Mouse (Mus musculus): ENCODE measurements around the gene Rhof. TPM values are rescaled to one million over a fixed set of nuclear protein-coding genes. Genes with fewer than 3 reads are reported as not detected.

The Rhof gene
- total RNA-seq, 2 experiments from 2014 or later, result 48.5 to 48.9 TPM

DNA sequence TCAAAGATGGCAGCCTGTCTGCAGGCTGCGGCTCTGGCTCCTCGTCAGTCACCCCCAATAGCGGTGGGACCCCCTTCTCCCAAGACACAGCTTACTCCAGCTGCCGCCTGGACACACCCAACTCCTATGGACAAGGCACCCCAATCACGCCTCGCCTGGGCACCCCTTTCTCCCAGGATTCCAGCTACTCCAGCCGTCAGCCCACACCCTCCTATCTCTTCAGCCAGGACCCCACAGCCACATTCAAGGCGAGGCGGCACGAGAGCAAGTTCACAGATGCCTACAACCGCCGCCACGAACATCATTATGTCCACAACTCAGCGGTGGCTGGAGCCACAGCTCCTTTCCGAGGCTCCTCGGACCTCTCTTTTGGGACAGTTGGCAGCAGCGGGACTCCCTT is 15.1 kb upstream of the Rhof start:
- intact Hi-C loops (cut with DNase I), result no loop called here
- TF ChIP-seq CTCF (IDR thresholded peaks at IDR 0.05), result no peak
- no peak overlapping the region for H3K27ac ChIP-seq
- no peak overlapping the region for H3K4me3 ChIP-seq
- DNase-seq (ENCODE audit: extremely low spot score in 1 of 2, low spot score in 2 of 2), result no peak

DNA sequence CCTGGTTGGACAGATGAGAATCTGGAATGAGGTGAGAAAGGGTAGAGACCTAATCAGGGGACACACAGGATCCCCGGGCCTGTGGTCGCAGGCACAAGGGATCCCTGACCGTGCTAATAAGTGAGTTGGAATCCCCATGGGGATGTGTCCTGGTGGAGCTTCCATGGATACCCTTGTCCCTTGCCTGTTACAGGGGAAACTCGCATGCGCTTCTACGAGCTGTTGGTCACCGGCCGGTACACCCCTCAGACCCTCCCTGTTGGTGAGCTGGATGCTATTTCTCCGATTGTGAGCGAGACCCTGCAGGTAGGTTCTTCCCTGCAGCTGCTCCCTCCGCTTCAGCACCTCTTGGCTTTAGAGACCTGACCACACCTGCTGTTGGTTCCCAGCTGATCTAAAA is 13.9 kb upstream of the Rhof start:
- H3K4me3 ChIP-seq, result no peak overlapping the region
- intact Hi-C loops (cut with DNase I), result no loop called here
- no peak for DNase-seq (ENCODE audit: extremely low spot score in 1 of 2, low spot score in 2 of 2)
- no peak for TF ChIP-seq CTCF (IDR thresholded peaks at IDR 0.05)
- H3K27ac ChIP-seq, result no peak overlapping the region

DNA sequence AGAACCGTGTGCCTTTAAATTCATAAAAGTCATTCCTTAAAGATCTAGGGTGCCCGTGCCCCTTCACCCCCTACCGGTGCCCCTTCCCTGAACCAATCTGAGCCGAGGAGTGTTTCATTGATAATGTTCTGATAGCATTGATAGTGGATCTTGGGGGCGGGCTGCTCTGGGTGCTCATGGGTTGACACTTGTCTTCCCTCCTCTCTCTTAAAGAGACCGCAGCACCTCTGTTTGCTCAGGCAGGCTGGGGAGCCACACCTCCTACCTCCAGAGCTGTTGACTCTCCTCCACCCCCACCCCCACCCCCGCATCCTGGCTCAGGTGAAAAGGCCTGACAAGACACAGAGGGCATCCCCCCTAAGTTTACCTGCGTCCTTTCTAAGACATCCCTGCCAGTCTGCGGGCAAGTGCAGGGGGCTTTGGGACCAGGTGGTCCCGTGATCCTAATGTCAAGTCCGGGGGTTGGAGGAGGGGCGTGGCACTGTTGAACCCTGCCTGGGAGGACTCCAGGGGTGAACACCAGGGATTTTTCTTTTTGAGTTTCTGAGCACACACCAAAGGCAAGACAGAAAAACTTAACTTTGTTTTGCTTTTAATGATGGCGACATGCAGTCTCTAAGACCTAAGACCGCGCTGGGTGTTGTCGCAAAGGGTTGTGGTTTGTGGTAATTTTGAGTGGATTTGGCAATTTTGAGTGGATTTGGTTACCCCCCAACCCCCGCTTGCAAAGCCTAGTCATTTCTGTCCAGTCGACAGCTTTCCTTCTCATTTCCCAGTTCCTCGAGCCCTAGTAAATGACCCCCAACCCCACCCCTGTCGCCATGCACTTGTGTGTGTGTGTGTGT is 12.5 kb upstream of the Rhof start:
- DNase-seq (ENCODE audit: extremely low spot score in 1 of 2, low spot score in 2 of 2), result no peak
- peak overlapping the region; percentile 70 for H3K4me3 ChIP-seq
- H3K27ac ChIP-seq, result no peak overlapping the region
- intact Hi-C loops (cut with DNase I), result no loop called here
- TF ChIP-seq CTCF (IDR thresholded peaks at IDR 0.05), result no peak

DNA sequence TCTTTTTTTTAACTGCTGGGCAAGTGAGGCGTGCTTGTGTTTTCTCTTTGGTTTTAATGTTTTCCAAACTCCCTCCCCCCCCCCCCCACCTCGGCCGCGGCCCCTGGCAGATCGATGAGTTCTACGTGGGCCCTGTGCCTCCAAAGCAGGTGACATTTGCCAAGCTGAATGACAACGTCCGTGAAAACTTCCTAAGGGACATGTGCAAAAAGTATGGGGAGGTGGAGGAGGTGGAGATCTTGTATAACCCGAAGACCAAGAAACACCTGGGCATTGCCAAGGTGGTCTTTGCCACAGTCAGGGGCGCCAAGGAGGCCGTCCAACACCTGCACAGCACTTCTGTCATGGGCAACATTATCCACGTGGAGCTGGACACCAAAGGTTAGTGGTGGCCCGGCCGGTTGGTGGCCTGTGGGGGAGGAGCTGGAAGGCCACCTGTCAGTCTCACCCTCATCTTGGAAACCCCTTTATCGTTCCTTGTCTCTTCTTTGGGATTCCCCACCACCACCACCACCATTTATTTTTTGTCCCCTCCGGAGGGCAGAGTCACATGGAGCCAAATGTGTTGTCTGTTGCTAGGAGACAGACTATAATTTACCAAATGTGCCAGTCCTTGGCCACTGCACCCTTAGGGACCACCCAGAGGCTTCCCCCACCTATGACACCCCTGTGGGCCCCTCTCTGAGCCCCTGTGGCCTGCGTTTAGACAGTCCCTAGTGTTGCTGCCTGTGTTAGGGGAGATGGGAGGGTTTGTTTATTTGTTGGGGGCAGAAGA is 11.7 kb upstream of the Rhof start:
- intact Hi-C loops (cut with DNase I), result no loop called here
- no peak overlapping the region for H3K27ac ChIP-seq
- H3K4me3 ChIP-seq, result peak overlapping the region; percentile 70
- TF ChIP-seq CTCF (IDR thresholded peaks at IDR 0.05), result no peak
- DNase-seq (ENCODE audit: extremely low spot score in 1 of 2, low spot score in 2 of 2), result no peak

DNA sequence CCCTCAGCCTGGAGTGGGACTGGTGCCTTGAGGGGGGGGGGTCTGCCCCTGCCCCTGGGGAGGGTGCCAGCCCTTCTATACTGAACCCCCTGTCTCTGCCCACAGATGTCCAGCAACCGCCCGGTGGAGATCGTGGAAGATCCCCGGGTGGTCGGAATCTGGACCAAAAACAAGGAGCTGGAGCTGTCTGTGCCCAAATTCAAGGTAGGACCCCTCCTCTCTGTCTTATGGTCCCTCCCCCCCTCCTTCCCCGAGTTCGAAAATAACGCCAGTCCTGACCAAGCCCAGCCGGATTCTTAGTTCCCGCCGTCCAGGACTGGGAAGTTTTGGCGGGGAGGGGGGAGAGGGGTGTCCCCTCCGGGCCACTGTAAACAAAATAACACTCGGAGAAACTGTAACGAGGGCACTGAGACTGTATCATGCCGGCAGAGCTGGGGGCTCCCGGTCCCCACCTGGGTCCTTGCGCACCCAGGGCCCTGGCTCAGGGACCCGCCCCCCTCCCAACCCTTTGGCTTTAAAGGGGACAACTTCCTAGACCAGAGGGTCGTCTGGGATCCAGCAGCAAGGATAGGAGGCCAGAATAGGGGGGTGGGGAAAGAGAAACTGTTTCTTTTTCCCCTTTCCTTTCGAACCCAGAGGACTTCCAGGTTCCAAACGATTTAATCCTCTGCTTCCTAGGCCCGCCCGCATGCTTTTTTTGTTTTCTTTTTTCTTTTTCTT is 10.9 kb upstream of the Rhof start:
- H3K27ac ChIP-seq, result peak overlapping the region; percentile 100
- peak overlapping the region; percentile 70 for H3K4me3 ChIP-seq
- TF ChIP-seq CTCF (IDR thresholded peaks at IDR 0.05), result no peak
- DNase-seq (ENCODE audit: extremely low spot score in 1 of 2, low spot score in 2 of 2), result no peak
- intact Hi-C loops (cut with DNase I), result no loop called here

DNA sequence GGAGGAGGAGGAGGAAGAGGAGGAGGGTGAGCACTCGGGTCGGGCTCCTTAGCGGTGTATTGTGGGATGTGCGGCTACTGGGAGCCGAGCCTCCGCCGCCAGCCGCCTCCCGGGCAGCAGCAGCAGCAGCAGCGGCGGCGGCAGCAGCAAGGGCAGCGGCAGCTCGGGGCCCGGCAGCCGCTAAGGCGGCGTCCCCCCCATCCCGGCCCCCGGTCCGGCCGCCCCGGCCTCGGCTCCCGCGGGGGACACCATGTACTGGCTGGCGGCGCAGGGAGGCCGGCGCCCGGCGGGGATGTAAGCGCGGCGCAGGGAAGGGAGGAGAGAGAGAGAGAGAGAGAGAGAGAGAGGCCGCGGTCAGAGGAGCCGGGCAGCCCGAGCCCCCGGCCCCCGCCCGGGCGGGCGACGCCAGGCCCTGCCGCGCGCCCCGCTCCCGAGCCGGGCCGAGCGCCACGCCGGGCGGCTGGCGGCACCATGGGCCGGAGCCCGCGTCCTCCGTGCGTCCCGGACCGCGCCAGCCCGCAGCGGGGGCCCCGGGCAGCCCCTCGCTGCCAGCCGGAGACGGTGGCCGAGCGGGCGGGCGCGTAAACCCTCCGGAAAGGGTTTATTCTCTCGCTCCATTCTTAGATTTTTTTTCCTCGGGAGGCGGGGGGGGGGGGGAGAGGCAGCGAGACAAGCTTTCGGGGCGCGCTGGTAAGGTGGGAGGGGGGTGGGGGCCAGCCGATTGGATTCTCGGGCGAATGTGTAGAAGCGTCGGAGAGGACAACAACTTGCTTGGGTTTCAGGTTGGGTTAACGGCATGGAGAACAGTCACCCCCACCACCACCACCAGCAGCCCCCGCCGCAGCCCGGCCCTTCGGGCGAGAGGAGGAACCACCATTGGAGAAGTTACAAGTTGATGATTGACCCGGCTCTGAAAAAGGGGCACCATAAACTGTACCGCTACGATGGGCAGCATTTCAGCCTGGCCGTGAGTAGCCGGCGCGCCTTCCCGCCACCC is 10.0 kb upstream of the Rhof start, which contains the start of gene Setd1b:
TSS of gene Setd1b (plus strand) at position 33 of the 997 bp plus-strand sequence.
- DNase-seq (ENCODE audit: extremely low spot score in 1 of 2, low spot score in 2 of 2), result peak; percentile 52 to 60
- H3K4me3 ChIP-seq, result peak within 1 kb of the TSS; percentile 70

DNA sequence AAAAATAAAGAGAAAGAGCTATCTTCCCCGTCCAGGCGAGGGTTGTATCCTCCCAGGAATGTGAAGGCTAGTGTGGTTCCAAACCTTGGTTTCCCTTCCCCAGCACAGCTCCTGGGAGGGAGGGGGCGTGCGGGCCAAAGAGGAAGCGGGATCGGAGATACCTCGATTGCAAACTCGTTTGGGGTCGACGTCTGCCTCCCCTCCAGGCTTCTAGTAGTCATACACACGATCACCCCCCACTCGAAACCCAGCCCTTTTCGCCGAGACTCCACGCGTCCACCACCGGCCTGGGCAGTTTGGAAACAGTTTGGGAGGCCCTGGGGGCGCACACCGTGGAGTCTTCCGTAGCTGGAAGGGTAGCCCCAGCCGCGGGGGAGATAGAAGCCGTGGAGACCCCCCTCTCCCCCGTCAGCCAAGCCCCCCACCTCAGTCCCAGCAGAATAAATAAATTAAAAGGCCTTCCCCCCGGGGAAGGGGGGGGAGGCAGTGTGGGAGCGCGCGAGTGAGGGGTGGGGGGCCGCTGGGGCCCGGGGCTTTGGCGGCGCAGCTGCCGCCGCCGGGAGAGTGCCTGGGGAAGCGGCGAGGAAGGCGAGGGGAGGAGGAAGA is 9.2 kb upstream of the Rhof start:
- H3K4me3 ChIP-seq, result peak overlapping the region; percentile 70
- intact Hi-C loops (cut with DNase I), result no loop called here
- H3K27ac ChIP-seq, result peak overlapping the region; percentile 100
- TF ChIP-seq CTCF (IDR thresholded peaks at IDR 0.05), result no peak
- peak; percentile 44 to 52 for DNase-seq (ENCODE audit: extremely low spot score in 1 of 2, low spot score in 2 of 2)

More for the DNA sequence above, 10.0 kb upstream of the Rhof start, which contains the start of gene Setd1b:
- H3K27ac ChIP-seq, result peak within 1 kb of the TSS; percentile 100
- intact Hi-C loops (cut with DNase I), result no loop called here
- TF ChIP-seq CTCF (IDR thresholded peaks at IDR 0.05), result peak; percentile 2; the same call in 1 of the 2 replicates

DNA sequence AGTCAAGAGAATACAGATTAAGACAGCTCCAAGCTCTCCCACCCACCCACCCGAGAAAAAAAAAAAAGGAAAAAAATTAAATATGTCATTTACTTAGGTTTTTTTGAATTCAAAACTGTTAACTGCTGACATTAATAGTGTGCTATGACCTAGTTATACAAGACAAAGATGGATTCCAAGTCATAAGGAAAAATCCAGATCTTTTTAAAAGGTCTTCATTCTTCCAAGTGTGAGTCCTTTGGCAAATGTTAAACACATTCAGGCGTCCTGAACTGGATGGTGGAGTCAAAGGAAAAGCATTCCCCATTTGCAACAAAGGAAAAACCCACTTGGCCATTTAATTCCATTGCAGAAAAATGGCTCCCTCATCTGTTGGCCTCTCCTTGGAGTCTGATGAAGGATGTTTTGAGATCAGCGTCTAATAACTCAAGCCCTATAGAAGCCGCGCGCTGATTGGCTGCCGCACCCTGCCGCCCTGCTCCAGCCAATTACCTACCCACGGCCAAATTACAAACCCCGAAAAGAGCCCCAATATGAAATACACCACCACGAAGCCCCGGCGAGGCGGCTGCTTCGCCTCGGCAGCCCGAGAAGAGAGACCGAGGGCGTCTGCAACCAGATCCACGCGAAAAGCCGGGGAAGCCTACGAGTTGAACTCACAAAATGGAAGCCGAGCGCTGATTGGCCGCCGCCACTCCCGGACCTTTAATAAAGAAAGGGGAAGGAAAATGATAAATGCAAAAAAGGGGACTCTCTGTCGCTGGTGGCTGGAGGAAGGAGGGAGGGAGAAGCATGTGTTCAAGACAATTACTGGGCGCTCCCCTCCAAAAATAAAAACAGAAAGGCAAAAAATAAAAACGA is 8.4 kb upstream of the Rhof start:
- Histone ChIP-seq H3K27ac (peak overlapping the region; percentile 100), H3K4me3 (peak overlapping the region; percentile 70)
- intact Hi-C loops (cut with DNase I), result no loop called here
- no peak for TF ChIP-seq CTCF (IDR thresholded peaks at IDR 0.05)
- DNase-seq (ENCODE audit: extremely low spot score in 1 of 2, low spot score in 2 of 2), result peak; percentile 90 to 92

DNA sequence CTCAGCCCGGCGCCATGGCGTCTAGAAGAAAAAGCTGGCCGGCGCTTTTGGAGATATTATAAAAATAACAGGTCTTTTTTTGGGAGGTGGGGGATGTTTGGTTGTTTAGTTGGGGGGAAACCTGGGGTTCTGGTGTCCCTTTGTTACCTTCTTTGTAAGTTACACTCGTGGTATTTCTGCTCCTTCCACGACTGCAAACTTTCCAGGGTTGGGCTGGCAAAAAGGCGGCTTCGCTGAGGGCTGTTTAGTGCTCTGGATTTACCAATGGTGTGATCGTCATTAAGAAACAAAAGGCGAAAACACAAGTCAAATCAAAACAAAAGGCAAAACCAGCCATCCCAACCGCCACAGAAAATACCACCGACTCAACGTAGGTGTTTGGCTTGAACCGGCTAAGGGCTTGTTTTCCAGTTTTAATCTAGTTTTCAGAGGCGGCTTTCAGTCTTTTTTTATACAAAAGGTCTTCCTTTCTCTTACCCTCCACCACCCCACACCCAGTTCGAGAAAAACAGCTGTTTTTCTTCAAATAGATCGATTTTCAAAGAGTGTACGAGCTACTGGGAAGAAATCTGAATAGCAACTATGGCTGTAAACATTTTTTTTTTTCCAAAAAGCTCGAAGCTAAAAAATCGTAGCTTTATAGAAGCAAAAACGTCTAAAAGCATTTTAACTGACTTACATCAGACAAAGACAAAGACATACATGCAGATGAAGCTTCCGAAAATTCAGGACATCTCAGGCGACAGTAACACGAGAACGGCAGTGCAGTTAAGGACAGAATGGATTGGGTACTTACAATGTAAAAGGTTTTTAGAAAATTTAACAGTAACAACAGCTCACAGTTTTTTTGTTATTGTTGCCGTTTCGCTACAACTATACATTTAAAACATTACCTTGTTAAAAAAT is 7.5 kb upstream of the Rhof start:
- intact Hi-C loops (cut with DNase I), result no loop called here
- TF ChIP-seq CTCF (IDR thresholded peaks at IDR 0.05), result no peak
- H3K27ac ChIP-seq, result peak overlapping the region; percentile 100
- no peak for DNase-seq (ENCODE audit: extremely low spot score in 1 of 2, low spot score in 2 of 2)
- peak overlapping the region; percentile 70 for H3K4me3 ChIP-seq

Data from left cerebral cortex, adult 2 months (tissue).